In genomic region chr10:95780881-95781600, GRCm38 (mm10) we compare ENCODE assay signal across 16 mouse cellular contexts.
A peak's percentile ranks its signal among the peaks of the same experiment; 100 is the strongest.
DNase-seq lines count a peak whose midpoint lies in the region; ATAC-seq and TF ChIP-seq lines count a peak whose summit lies in the region.
"Had no signal": no experiment of that assay in that cellular context is flagged by ENCODE, and none has a peak within 500 bp of the region (broad histone marks: within the 10 kb centered on the region; RNA-seq: fewer than 3 reads in every experiment).

No protein-coding gene starts in this region.

- no peaks in the 10 kb centered on the region for H3K36me3 ChIP-seq in megakaryocyte, embryonic 14.5 days (replicated peaks; ENCODE audit: low read length)
- H3K36me3 ChIP-seq in myocyte (ENCODE audit: control insufficient read depth, insufficient read depth), result no peaks in the 10 kb centered on the region
- H3K36me3 ChIP-seq: embryonic facial prominence, embryonic 12.5 days had no signal

- no peaks in the 10 kb centered on the region for H3K79me2 ChIP-seq in myocyte (ENCODE audit: control insufficient read depth, insufficient read depth)

- TF ChIP-seq POLR2A in brain, embryonic 14.5 days (IDR thresholded peaks at IDR 0.05; ENCODE audit: borderline replicate concordance, extremely low read depth, insufficient read depth, insufficient read length, poor library complexity, severe bottlenecking), result no peak
- TF ChIP-seq POLR2A in myocyte (IDR thresholded peaks at IDR 0.05; ENCODE audit: insufficient read length, low read depth), result no peak

- H3K4me1 ChIP-seq in megakaryocyte, embryonic 14.5 days, result peaks cover 12% of the 10 kb centered on the region
- H3K4me1 ChIP-seq: embryonic facial prominence, embryonic 12.5 days had no signal

- peak overlapping the region; percentile 53 for H3K4me3 ChIP-seq in megakaryocyte, embryonic 14.5 days (replicated peaks)
- H3K4me3 ChIP-seq in myocyte, result no peak overlapping the region
- H3K4me3 ChIP-seq: embryonic facial prominence, embryonic 12.5 days; layer of hippocampus, adult 2 months had no signal

- peak; percentile 82 for DNase-seq in heart, adult 11 months
- no peak for DNase-seq in heart, adult 8-10 months (ENCODE audit: low spot score)
- peak; percentile 12 for DNase-seq in brain, embryonic 14.5 days (ENCODE audit: low read depth)
- no peak for DNase-seq in layer of hippocampus, adult 11-12 months (ENCODE audit: low spot score)
- no peak for DNase-seq in right cerebral cortex, postnatal 25 days
- DNase-seq: adrenal gland, adult 2 months; B cell, adult 2 months; cerebellum, adult 9-11 months; forebrain, postnatal 0 days; gastrocnemius, postnatal 36 days; kidney, adult 8-10 months had no signal

- H3K4me2 ChIP-seq in myocyte (ENCODE audit: low read depth), result peak overlapping the region; percentile 49
- H3K4me2 ChIP-seq: embryonic facial prominence, embryonic 12.5 days had no signal

- H3K9me3 ChIP-seq in megakaryocyte, embryonic 14.5 days, result peaks cover 9% of the 10 kb centered on the region; the same call in 1 of the 2 replicates
- H3K9me3 ChIP-seq: embryonic facial prominence, embryonic 12.5 days had no signal

- no peak overlapping the region for H3ac ChIP-seq in myocyte (ENCODE audit: control insufficient read depth, insufficient read length)

- TF ChIP-seq CTCF in brain, embryonic 14.5 days (IDR thresholded peaks at IDR 0.05; ENCODE audit: borderline replicate concordance, extremely low read depth, insufficient read depth, insufficient read length), result no peak

- no peak for ATAC-seq in megakaryocyte, adult 5-6 weeks (ENCODE audit: poor library complexity, severe bottlenecking)
- ATAC-seq: forebrain, postnatal 0 days had no signal

- peaks cover 7% of the 10 kb centered on the region for H3K27me3 ChIP-seq in megakaryocyte, embryonic 14.5 days (replicated peaks)
- H3K27me3 ChIP-seq in myocyte (ENCODE audit: control insufficient read depth, insufficient read depth, insufficient read length), result no peaks in the 10 kb centered on the region
- H3K27me3 ChIP-seq: embryonic facial prominence, embryonic 12.5 days had no signal

TF ChIP-seq in myocyte, 11 proteins besides CTCF, POLR2A, EP300 and RAD21:
- TF ChIP-seq MYOD1 (IDR thresholded peaks at IDR 0.05; ENCODE audit: control insufficient read depth in 1 of 3, insufficient read length in 2 of 3, low read depth in 2 of 3), result peak in 2 of 3 experiments; percentile 44 to 62
- no peak for TF ChIP-seq MYOG (IDR thresholded peaks at IDR 0.05; ENCODE audit: control insufficient read depth in 1 of 3, insufficient read depth in 1 of 3, insufficient read length in 2 of 3, low read depth in 2 of 3)

Comparison
In these comparisons a context has a peak if more than half of its experiments do, and no peak if none do; other contexts are left out.
1. DNase-seq: peak in heart, adult 11 months (single experiment) and brain, embryonic 14.5 days (single experiment); none in heart, adult 8-10 months (single experiment), layer of hippocampus, adult 11-12 months (single experiment) and right cerebral cortex, postnatal 25 days (single experiment).